Mouse (Mus musculus): ENCODE measurements around the gene Inka1. TPM values are rescaled to one million over a fixed set of nuclear protein-coding genes. Genes with fewer than 3 reads are reported as not detected.

The Inka1 gene
- polyA plus RNA-seq, 1 experiment, result 21.0 TPM

GRCm38 (mm10) chr9:107986376-107986775 is 697 bp upstream of the Inka1 start:
- H3K27ac ChIP-seq (ENCODE audit: insufficient read depth, low read length), result peak overlapping the region; percentile 1; the same call in 1 of the 2 replicates
- H3K4me3 ChIP-seq (ENCODE audit: insufficient read depth, low read length), result peak overlapping the region; percentile 86; the same call in 1 of the 2 replicates
- peaks cover 12% of the 10 kb centered on the region for H3K4me1 ChIP-seq (ENCODE audit: control insufficient read depth, insufficient read depth, low read length)
- TF ChIP-seq CTCF (IDR thresholded peaks at IDR 0.05; ENCODE audit: borderline replicate concordance, insufficient read depth, low read length), result peak; percentile 89
- no peak for TF ChIP-seq POLR2A (IDR thresholded peaks at IDR 0.05; ENCODE audit: low read depth, low read length)

DNA sequence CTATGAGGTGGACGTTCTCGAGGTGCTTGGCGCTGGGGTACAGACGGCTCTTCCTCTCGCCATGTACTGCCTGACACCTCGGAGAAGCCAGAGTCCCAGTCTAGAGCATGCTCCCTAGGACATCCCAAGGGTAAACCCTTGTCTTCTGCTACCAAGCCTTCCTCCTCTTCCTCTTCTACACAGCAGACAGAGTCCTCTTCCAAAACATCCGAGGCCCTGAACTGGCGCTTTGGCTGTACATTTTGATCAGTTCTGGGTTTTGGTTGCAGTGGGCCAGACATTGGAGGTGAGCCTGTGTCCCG is 974 bp downstream of the Inka1 start:
- Histone ChIP-seq H3K4me1 (ENCODE audit: control insufficient read depth, insufficient read depth, low read length) (peaks cover 18% of the 10 kb centered on the region), H3K27ac (ENCODE audit: insufficient read depth, low read length) (peak overlapping the region; percentile 92), H3K4me3 (ENCODE audit: insufficient read depth, low read length) (peak overlapping the region; percentile 86)
- TF ChIP-seq CTCF (IDR thresholded peaks at IDR 0.05; ENCODE audit: borderline replicate concordance, insufficient read depth, low read length) (no peak), POLR2A (IDR thresholded peaks at IDR 0.05; ENCODE audit: low read depth, low read length) (no peak; the same call in 1 of the 2 replicates)

GRCm38 (mm10) chr9:107984052-107984753 is 1.5 kb downstream of the Inka1 start:
- peaks cover 18% of the 10 kb centered on the region for H3K4me1 ChIP-seq (ENCODE audit: control insufficient read depth, insufficient read depth, low read length)
- peak overlapping the region; percentile 92 for H3K27ac ChIP-seq (ENCODE audit: insufficient read depth, low read length)
- no peak for TF ChIP-seq CTCF (IDR thresholded peaks at IDR 0.05; ENCODE audit: borderline replicate concordance, insufficient read depth, low read length)
- 0 out of 2 replicates have a peak, but pooled peaks have one; percentile 33 for TF ChIP-seq POLR2A (IDR thresholded peaks at IDR 0.05; ENCODE audit: low read depth, low read length)
- peak overlapping the region; percentile 86 for H3K4me3 ChIP-seq (ENCODE audit: insufficient read depth, low read length)

DNA sequence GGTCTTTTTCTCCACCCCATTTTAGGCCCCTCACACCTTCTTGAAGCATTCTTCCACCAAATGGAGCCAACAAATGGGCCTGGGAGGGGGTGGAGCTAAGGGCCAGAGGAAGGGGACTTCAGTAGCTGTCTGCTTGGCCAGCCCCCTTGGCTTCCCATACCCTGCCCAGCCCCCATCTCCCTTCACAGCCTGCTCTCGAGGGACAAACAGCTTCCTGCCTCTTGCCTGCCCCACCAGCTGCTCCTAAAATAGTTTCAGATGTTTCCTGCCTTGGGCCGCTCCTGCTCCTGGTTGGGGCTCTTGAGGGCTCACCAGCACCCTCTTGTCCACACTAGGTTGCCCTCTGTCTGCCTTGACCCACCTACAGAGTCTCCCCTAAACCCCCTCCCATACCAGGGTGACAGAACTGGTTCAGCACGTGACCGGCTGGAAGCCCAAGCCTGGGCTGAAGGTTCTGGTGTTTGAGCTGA is 2.2 kb downstream of the Inka1 start:
- TF ChIP-seq CTCF (IDR thresholded peaks at IDR 0.05; ENCODE audit: borderline replicate concordance, insufficient read depth, low read length) (no peak), POLR2A (IDR thresholded peaks at IDR 0.05; ENCODE audit: low read depth, low read length) (peak; percentile 50)
- H3K4me3 ChIP-seq (ENCODE audit: insufficient read depth, low read length), result no peak overlapping the region; the same call in 1 of the 2 replicates
- peaks cover 18% of the 10 kb centered on the region for H3K4me1 ChIP-seq (ENCODE audit: control insufficient read depth, insufficient read depth, low read length)
- H3K27ac ChIP-seq (ENCODE audit: insufficient read depth, low read length), result peak overlapping the region; percentile 92

GRCm38 (mm10) chr9:107982681-107983346 is 2.9 kb downstream of the Inka1 start, which contains the start of gene Gm20661:
Gene Gm20661 (plus strand): TSS chr9:107983058.
- TF ChIP-seq POLR2A (IDR thresholded peaks at IDR 0.05; ENCODE audit: low read depth, low read length), result peak; percentile 62
- no peak for TF ChIP-seq CTCF (IDR thresholded peaks at IDR 0.05; ENCODE audit: borderline replicate concordance, insufficient read depth, low read length)
- Histone ChIP-seq H3K4me3 (ENCODE audit: insufficient read depth, low read length) (peak within 1 kb of the TSS; percentile 86), H3K4me1 (ENCODE audit: control insufficient read depth, insufficient read depth, low read length) (peaks cover 18% of the 10 kb centered on the region), H3K27ac (ENCODE audit: insufficient read depth, low read length) (peak within 1 kb of the TSS; percentile 92)

GRCm38 (mm10) chr9:107981684-107982605 is 3.7 kb downstream of the Inka1 start:
- TF ChIP-seq POLR2A (IDR thresholded peaks at IDR 0.05; ENCODE audit: low read depth, low read length), result peak; percentile 53
- no peak for TF ChIP-seq CTCF (IDR thresholded peaks at IDR 0.05; ENCODE audit: borderline replicate concordance, insufficient read depth, low read length)
- Histone ChIP-seq H3K27ac (ENCODE audit: insufficient read depth, low read length) (peak overlapping the region; percentile 92), H3K4me1 (ENCODE audit: control insufficient read depth, insufficient read depth, low read length) (peaks cover 18% of the 10 kb centered on the region), H3K4me3 (ENCODE audit: insufficient read depth, low read length) (no peak overlapping the region)

DNA sequence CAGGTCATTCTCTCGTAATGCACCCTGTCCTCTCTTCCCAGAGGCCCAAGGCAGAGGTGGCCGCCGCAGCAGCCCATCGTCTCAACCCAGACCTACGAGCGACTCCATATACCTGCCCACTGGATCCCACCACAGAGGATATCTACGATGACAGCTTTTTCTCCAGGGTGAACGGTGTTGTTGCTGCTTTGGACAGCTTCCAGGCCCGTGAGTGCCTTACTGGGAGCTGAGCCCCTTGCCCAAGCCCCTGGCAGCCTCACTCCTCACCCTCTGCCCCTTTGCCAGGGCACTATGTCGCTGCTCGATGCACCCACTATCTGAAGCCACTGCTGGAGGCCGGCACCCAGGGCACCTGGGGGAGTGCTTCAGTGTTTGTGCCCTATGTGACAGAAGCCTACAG is 6.9 kb downstream of the Inka1 start:
- H3K4me3 ChIP-seq (ENCODE audit: insufficient read depth, low read length), result no peak overlapping the region
- no peak overlapping the region for H3K27ac ChIP-seq (ENCODE audit: insufficient read depth, low read length)
- peaks cover 21% of the 10 kb centered on the region for H3K4me1 ChIP-seq (ENCODE audit: control insufficient read depth, insufficient read depth, low read length)
- TF ChIP-seq CTCF (IDR thresholded peaks at IDR 0.05; ENCODE audit: borderline replicate concordance, insufficient read depth, low read length) (no peak), POLR2A (IDR thresholded peaks at IDR 0.05; ENCODE audit: low read depth, low read length) (no peak)

DNA sequence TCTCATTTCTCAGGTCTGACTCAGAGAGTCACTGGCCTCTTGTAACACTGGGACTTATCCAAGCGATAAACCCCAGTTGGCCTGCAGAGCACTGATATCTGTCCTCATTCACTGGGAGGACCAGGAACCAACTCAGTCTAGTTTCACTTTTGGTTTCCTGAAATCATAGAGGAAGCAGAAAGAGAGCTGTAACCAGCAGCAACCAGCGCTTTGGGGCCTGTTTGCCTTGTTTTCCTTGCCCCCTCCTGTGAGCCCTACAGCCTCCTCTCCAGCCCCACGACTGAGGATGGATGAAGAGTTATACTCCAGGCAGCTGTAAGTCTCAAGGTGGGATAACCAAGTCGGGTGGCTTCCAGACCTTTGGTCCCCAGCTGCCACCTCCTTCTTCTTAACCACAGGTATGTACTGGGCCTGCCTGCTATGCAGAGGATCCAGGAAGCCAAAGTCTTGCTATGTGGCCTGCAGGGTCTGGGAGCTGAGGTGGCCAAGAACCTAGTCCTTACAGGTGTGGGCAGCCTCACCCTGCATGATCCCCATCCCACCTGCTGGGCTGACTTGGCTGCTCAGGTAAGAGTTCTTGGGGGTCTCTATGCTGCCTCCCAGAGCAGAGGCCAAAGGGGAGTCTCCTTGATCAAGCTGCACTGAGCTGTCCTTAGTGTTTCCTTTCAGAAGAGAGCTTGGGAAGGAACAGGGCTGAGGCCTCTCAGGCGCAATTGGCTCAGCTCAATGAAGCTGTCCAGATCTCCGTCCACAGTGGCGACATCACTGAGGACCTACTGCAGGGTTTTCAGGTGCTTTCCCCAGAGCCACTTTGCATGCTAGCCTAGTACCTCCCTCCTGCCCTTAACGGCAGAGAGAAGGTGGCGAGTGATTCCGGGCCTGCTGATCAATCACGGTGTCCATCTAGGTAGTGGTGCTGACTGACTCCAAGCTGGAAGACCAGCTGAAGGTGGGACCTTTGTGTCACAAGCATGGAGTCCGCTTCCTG is 10.0 kb downstream of the Inka1 start, which contains the start of gene Uba7:
Gene Uba7, plus strand, starts transcription at position 107 of the 988 bp plus-strand sequence.
- Histone ChIP-seq H3K4me3 (ENCODE audit: insufficient read depth, low read length) (peak within 1 kb of the TSS; percentile 11), H3K27ac (ENCODE audit: insufficient read depth, low read length) (peak within 1 kb of the TSS; percentile 94), H3K4me1 (ENCODE audit: control insufficient read depth, insufficient read depth, low read length) (peaks cover 4% of the 10 kb centered on the region)
- no peak for TF ChIP-seq CTCF (IDR thresholded peaks at IDR 0.05; ENCODE audit: borderline replicate concordance, insufficient read depth, low read length)
- peak; percentile 42; the same call in 1 of the 2 replicates for TF ChIP-seq POLR2A (IDR thresholded peaks at IDR 0.05; ENCODE audit: low read depth, low read length)

All from embryonic fibroblast, embryonic 13.5 days (primary cell).